Mouse (Mus musculus): ENCODE data around the gene Nfkb1.

GRCm38 (mm10) chr3:135580439-135581275 is 110.7 kb downstream of the Nfkb1 start:
- TF ChIP-seq CTCF (conservative IDR thresholded peaks at IDR 0.05 in 1 of 2, IDR thresholded peaks at IDR 0.05 in 1 of 2; ENCODE audit: low read depth in 2 of 2, low read length in 2 of 2) (no peak), MYC (IDR thresholded peaks at IDR 0.05; ENCODE audit: low read depth, low read length) (peak; percentile 78), ZC3H11A (IDR thresholded peaks at IDR 0.05; ENCODE audit: low read depth, low read length) (no peak), ZNF384 (IDR thresholded peaks at IDR 0.05; ENCODE audit: low read depth, low read length) (peak; percentile 15; the same call in 1 of the 2 replicates), BHLHE40 (IDR thresholded peaks at IDR 0.05; ENCODE audit: low read depth, low read length) (peak; percentile 87), KAT2A (IDR thresholded peaks at IDR 0.05; ENCODE audit: insufficient replicate concordance, low read length) (no peak), NRF1 (IDR thresholded peaks at IDR 0.05; ENCODE audit: low read depth, low read length) (peak; percentile 81), EP300 (IDR thresholded peaks at IDR 0.05; ENCODE audit: low read length) (peak; percentile 75), RAD21 (IDR thresholded peaks at IDR 0.05; ENCODE audit: low read depth, low read length) (no peak; the same call in none of the 2 replicates), JUN (IDR thresholded peaks at IDR 0.05; ENCODE audit: insufficient read depth, low read depth, low read length) (no peak)

Data from CH12.LX (cell line).